Mouse (Mus musculus) embryonic stem cell, embryonic (primary cell): ENCODE measurements at regions not wholly inside any gene's neighbourhood (a gene's known extent, or its start where the extent isn't known, plus 50 kb on each side); places are given as distances from the start of the nearest gene placed in this dataset.

Experiments
- CTCF ChIA-PET, 4 experiments: fragments of 300-600 bp in 2 of 4; fragments of 350-600 bp in 2 of 4; sonication (Branson Sonifier 250); formaldehyde crosslinking; loops; one replicate each; lab custom pipeline; 2022; ENCODE audit warnings: inconsistent platforms in 2 of 4; lab: Charles Lee
- POLR2A ChIA-PET, 4 experiments: fragments of 300-600 bp in 2 of 4; fragments of 350-600 bp in 2 of 4; sonication (Branson Sonifier 250); formaldehyde crosslinking; loops; one replicate each; lab custom pipeline; 2022; ENCODE audit warnings: antibody characterized with exemption in 4 of 4, inconsistent platforms in 1 of 4; lab: Charles Lee

DNA sequence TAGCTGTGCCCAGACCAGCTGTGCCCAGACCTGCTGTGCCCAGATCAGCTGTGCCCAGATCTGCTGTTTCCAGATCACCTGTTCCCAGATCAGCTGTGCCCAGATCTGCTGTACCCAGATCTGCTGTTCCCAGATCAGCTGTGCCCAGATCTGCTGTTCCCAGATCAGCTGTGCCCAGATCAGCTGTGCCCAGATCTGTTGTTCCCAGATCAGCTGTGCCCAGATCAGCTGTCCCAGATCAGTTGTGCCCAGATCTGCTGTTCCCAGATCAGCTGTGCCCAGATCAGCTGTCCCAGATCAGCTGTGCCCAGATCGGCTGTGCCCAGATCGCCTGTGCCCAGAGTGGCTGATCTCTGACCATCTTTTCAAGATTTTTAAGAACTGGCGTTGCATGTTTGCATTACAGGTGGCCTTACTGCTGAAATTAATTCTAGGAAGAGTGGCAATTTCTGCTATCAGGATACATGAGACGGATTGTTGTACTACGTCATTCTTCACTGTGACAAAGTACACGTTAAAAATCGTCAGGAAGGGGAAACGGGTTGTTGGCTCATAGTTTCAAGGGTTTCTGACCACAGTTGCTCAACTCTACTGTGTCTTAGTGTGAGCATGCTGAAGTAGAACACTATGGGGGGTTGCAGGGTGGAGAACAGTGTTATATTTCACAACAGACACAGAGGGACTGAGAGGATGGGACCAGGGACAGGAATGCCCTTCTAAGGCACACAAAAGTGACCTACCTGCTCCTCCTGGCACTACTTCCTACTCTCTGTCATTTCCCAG lies 160.9 kb downstream of the Tmem38b start:
- POLR2A ChIA-PET = no interaction called here
- CTCF ChIA-PET = interaction anchor here in 1 of 4 experiments (0.6 kb wide), 1 partner anchor 205 kb away, joined by 3 read pairs; no protein-coding TSS in a partner anchor

DNA sequence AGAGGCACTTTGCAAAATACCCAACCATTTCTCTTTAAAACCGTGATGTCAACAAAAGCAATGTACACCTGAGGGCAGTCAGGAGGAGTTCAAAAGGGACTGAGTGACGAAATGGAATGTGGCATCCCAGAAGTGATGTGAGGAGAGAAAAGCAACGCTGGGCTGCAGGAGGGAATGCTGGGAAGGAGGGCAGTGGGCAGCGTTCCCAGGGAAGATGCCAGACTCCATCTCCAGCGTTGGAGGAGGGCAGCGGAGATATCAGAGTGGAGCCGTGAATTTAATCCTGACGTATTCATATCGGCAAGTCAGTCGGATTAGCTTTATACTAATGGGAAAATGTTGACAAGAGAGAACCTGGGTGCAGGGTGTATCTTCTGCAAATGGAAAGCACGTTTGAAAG lies 161.7 kb downstream of the Tmem38b start:
- POLR2A ChIA-PET = no interaction called here
- CTCF ChIA-PET = no interaction called here

DNA sequence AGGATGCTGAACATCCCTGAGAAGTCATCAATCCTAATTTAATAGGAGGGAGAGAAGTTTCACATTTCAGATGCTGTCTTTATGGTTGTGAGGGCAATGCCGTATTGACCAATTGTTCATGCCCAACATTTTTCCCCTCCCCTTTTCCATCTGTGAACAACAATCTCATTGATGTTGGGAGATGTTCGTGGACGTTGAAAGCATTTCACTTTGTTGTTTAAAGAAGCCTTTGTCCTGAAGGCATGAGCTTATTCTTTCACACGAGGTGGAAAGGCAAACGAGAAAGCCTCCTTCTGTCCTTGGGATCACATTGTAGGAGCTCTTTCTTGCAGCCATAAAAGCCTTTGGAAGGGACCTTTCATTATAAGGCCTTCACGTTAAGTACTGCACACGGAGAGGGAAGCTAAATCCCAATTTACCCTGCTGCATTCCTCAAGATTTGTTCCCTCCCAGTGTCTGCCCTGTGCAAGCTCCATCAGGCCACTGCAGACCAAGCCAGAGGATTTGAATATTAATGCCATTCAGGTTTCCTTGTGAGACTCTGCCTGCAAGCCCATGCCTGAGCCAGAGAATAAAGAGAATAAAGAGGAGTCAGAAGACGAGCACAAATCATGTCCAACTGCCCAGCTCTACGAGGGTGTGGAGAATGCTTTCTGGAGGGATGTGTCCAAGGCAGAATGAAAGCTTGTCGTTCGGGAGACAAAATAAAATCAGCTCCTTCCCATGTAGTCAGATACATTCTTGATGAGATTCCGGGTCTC lies 195.4 kb downstream of the Tmem38b start:
- ChIA-PET POLR2A (interaction anchor here in 3 of 4 experiments (0.7 to 1.2 kb wide), 5 partner anchors 10 to 69 kb away, joined by 3 to 4 read pairs (median 4); no protein-coding TSS in a partner anchor), CTCF (no interaction called here)

DNA sequence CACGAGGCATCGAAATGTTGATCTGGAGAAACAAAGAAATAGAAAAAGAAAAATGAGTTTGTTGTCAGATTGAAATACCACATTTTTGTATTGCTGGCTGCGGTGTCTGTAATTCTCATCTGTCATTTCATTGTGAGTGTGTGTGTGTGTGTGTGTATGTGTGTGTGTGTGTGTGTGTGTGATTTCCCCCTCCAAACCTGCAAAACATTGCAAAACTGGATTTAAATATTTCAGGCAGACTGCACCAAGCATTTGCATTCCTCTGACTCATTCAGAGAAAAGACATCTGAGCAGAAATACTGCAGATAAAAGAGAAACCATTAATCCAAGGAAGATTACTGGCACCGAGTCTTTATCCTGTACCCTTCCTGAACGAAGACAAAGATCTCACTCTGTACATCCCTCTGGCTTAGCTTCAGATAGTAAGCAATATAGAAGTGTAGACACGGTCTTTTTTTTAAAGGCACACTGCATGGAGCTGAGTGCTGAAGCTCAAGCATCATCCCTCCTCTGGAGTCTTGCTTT lies 196.1 kb downstream of the Tmem38b start:
- POLR2A ChIA-PET = interaction anchor here in 3 of 4 experiments (0.6 to 1.2 kb wide), 5 partner anchors 9 to 70 kb away, joined by 3 to 9 read pairs (median 4); no protein-coding TSS in a partner anchor
- CTCF ChIA-PET = no interaction called here

DNA sequence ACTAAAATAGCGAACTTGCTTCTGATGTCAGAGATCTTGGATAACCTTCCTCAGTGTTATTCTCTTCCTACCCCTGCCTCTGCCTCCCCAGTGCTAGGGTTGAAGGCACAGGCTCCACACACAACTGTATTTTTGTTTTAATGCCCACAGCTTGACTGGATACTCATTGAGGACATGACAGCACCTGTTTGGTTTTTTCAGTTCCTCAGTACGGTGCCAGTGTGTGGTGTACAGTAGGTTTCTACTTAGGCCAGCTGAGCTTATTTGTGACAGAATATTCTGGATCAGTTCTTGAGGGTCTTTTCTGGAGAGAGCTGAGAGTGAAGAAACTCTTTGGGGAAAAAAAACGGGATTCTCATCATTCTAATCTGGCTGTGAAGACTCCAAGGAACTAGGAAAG lies 201.1 kb downstream of the Tmem38b start:
- POLR2A ChIA-PET = interaction anchor here in 1 of 4 experiments (1.7 kb wide), 1 partner anchor 46 kb away, joined by 3 read pairs; no protein-coding TSS in a partner anchor

GRCm38 (mm10) chr4:54027565-54028237 lies 201.9 kb downstream of the Tmem38b start:
- POLR2A ChIA-PET = no interaction called here
- CTCF ChIA-PET = interaction anchor here in 1 of 4 experiments (0.6 to 0.7 kb wide), 2 partner anchors 677 to 1311 kb away, joined by 3 to 8 read pairs; no protein-coding TSS in a partner anchor

More for the DNA sequence above, 201.1 kb downstream of the Tmem38b start:
- CTCF ChIA-PET = no interaction called here

GRCm38 (mm10) chr4:54045258-54046029 lies 219.6 kb downstream of the Tmem38b start:
- ChIA-PET CTCF (no interaction called here), POLR2A (interaction anchor here in 1 of 4 experiments (0.8 kb wide), 1 partner anchor 27 kb away, joined by 4 read pairs; no protein-coding TSS in a partner anchor)

GRCm38 (mm10) chr4:54064331-54064730 lies 238.5 kb downstream of the Tmem38b start:
- CTCF ChIA-PET = interaction anchor here in 1 of 4 experiments (0.7 kb wide), 1 partner anchor 399 kb away, joined by 7 read pairs; no protein-coding TSS in a partner anchor
- POLR2A ChIA-PET = interaction anchor here in 1 of 4 experiments (2.1 kb wide), 1 partner anchor 8 kb away, joined by 7 read pairs; no protein-coding TSS in a partner anchor

DNA sequence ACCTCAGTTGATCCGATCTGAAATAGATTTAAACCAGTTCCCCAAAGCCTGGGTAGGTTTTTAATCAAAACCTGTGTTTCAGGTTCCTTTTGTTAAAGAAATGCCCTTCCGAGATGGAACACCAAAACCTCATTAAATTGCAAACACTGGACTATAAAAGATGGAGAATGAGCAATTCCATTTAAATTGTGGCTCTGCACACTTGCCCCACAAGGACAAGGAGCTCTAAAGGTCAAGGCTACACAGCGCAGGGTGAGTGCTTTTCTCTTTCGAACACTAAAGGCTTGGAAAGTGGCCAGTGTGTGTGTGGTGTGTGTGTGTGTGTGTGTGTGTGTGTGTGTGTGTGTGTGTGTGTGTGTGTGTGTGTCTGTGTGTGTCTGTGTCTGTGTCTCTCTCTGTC lies 246.1 kb downstream of the Tmem38b start:
- ChIA-PET CTCF (interaction anchor here in 2 of 4 experiments (0.6 to 1.5 kb wide), 4 partner anchors 140 to 1221 kb away, joined by 3 to 4 read pairs (median 3); no protein-coding TSS in a partner anchor), POLR2A (interaction anchor here in 3 of 4 experiments (0.6 to 2.0 kb wide), 15 partner anchors 8 to 1203 kb away, joined by 3 to 21 read pairs (median 3); no protein-coding TSS in a partner anchor)

GRCm38 (mm10) chr4:54072482-54072881 lies 246.6 kb downstream of the Tmem38b start:
- ChIA-PET POLR2A (interaction anchor here (0.6 to 2.0 kb wide), 22 partner anchors 8 to 1392 kb away, joined by 3 to 21 read pairs (median 3); no protein-coding TSS in a partner anchor), CTCF (interaction anchor here in 3 of 4 experiments (0.6 to 1.5 kb wide), 5 partner anchors 122 to 1220 kb away, joined by 3 to 5 read pairs (median 3); no protein-coding TSS in a partner anchor)

- ChIA-PET CTCF (interaction anchor here in 3 of 4 experiments (0.6 to 1.5 kb wide), 5 partner anchors 34 to 1220 kb away, joined by 3 to 5 read pairs (median 4); no protein-coding TSS in a partner anchor), POLR2A (interaction anchor here (0.6 to 2.0 kb wide), 21 partner anchors 9 to 1391 kb away, joined by 3 to 21 read pairs (median 3); no protein-coding TSS in a partner anchor)
Observed at GRCm38 (mm10) chr4:54072932-54073331, 247.1 kb downstream of the Tmem38b start.

DNA sequence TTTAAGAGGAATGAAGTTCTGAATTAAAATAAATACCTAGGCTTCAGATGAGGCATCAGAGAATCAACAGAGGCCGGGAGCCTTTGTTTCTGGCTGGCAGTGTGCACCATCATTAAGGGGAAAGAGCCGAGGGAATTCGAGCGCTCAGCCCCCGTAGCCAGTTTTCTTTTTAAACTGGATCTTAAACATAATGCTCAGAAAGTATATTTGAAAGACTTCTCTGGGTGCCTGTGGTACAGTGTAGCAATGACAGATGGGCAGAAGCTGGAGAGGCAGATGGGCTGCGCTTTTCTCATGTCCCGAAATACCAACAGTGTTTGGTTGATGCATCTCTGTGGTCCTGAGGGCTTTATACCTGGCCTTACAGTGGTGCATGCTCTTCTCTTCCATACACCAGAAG lies 247.6 kb downstream of the Tmem38b start:
- ChIA-PET POLR2A (interaction anchor here in 2 of 4 experiments (1.0 to 2.0 kb wide), 12 partner anchors 9 to 1133 kb away, joined by 3 to 21 read pairs (median 4); no protein-coding TSS in a partner anchor), CTCF (interaction anchor here in 2 of 4 experiments (0.7 to 1.5 kb wide), 2 partner anchors 34 to 142 kb away, joined by 4 to 5 read pairs; no protein-coding TSS in a partner anchor)

GRCm38 (mm10) chr4:54074226-54074625 lies 248.4 kb downstream of the Tmem38b start:
- ChIA-PET CTCF (no interaction called here), POLR2A (interaction anchor here in 2 of 4 experiments (0.6 to 1.2 kb wide), 4 partner anchors 23 to 1132 kb away, joined by 3 to 6 read pairs (median 3); no protein-coding TSS in a partner anchor)

GRCm38 (mm10) chr4:54080526-54080925 lies 254.7 kb downstream of the Tmem38b start:
- POLR2A ChIA-PET = no interaction called here
- CTCF ChIA-PET = no interaction called here

- POLR2A ChIA-PET = no interaction called here
- CTCF ChIA-PET = no interaction called here
Observed at GRCm38 (mm10) chr4:54081411-54081810, 255.6 kb downstream of the Tmem38b start.

DNA sequence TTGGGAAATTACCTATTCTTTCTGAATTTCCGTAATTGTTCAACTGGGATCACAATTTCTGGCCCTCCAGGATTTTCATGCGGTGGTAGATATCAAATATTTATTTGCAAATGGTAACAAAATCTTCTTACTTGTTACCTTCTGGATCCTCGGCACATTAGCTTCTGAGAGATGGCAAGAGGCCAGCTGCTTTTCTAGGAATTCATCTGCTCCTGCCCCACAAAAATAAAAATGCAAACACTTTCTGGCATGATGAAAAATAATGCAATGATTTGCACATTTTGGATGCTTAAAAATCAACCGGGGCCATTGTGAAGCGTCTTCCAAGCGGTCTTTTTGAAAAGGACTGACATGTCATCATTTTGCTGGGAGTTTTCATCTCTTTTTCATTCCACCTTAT lies 258.9 kb downstream of the Tmem38b start:
- CTCF ChIA-PET = no interaction called here
- POLR2A ChIA-PET = no interaction called here
